Mouse (Mus musculus): ENCODE data around the gene Pard3. TPM values are rescaled to one million over a fixed set of nuclear protein-coding genes. Genes with fewer than 3 reads are reported as not detected.
A peak's percentile ranks its signal among the peaks of the same experiment; 100 is the strongest.

Gene Pard3
- polyA plus RNA-seq, 1 experiment from 2014 or later, result 22.7 TPM

GRCm38 (mm10) chr8:127511341-127511740 is 447.6 kb downstream of the Pard3 start:
- 79% methylated on average over 1 of the region's 1 CpGs for WGBS

GRCm38 (mm10) chr8:127512001-127512573 is 448.4 kb downstream of the Pard3 start:
- Histone ChIP-seq H3K4me2 (ENCODE audit: low read depth, low read length) (no peak overlapping the region), H3K27me3 (ENCODE audit: control insufficient read depth, insufficient read depth, low read length) (no peaks in the 10 kb centered on the region), H3K4me3 (ENCODE audit: low read depth, low read length) (no peak overlapping the region), H3K36me3 (ENCODE audit: control insufficient read depth, insufficient read depth, low read length) (no peaks in the 10 kb centered on the region), H3K9me3 (ENCODE audit: control insufficient read depth, low read length) (no peaks in the 10 kb centered on the region), H3K9ac (replicated peaks; ENCODE audit: low read depth, low read length) (no peak overlapping the region), H3K27ac (ENCODE audit: low read depth, low read length) (0 out of 2 replicates have a peak overlapping the region, but pooled peaks have one; percentile 24), H3K4me1 (ENCODE audit: control insufficient read depth, insufficient read depth, low read length) (peaks cover 4% of the 10 kb centered on the region; the same call in 1 of the 2 replicates)
- no peak for ATAC-seq (ENCODE audit: low read depth)
- WGBS, result 21% methylated on average over 1 of the region's 1 CpGs

More at GRCm38 (mm10) chr8:127511341-127511740, 447.6 kb downstream of the Pard3 start:
- H3K9ac ChIP-seq (replicated peaks; ENCODE audit: low read depth, low read length), result no peak overlapping the region
- no peaks in the 10 kb centered on the region for H3K36me3 ChIP-seq (ENCODE audit: control insufficient read depth, insufficient read depth, low read length)
- no peaks in the 10 kb centered on the region for H3K9me3 ChIP-seq (ENCODE audit: control insufficient read depth, low read length)
- no peak overlapping the region for H3K27ac ChIP-seq (ENCODE audit: low read depth, low read length)
- no peak overlapping the region for H3K4me3 ChIP-seq (ENCODE audit: low read depth, low read length)
- ATAC-seq (ENCODE audit: low read depth), result no peak
- peaks cover 4% of the 10 kb centered on the region; the same call in 1 of the 2 replicates for H3K4me1 ChIP-seq (ENCODE audit: control insufficient read depth, insufficient read depth, low read length)
- H3K27me3 ChIP-seq (ENCODE audit: control insufficient read depth, insufficient read depth, low read length), result no peaks in the 10 kb centered on the region
- no peak overlapping the region for H3K4me2 ChIP-seq (ENCODE audit: low read depth, low read length)

- 39% methylated on average over 4 of the region's 4 CpGs for WGBS
Measured at GRCm38 (mm10) chr8:127512580-127512979, 448.9 kb downstream of the Pard3 start.

GRCm38 (mm10) chr8:127514810-127515735 is 451.4 kb downstream of the Pard3 start:
- no peak overlapping the region for H3K27ac ChIP-seq (ENCODE audit: low read depth, low read length)
- peaks cover 4% of the 10 kb centered on the region; the same call in 1 of the 2 replicates for H3K4me1 ChIP-seq (ENCODE audit: control insufficient read depth, insufficient read depth, low read length)
- no peak for ATAC-seq (ENCODE audit: low read depth)
- no peaks in the 10 kb centered on the region for H3K9me3 ChIP-seq (ENCODE audit: control insufficient read depth, low read length)
- 84% methylated on average over 7 of the region's 7 CpGs for WGBS
- H3K9ac ChIP-seq (replicated peaks; ENCODE audit: low read depth, low read length), result no peak overlapping the region
- H3K36me3 ChIP-seq (ENCODE audit: control insufficient read depth, insufficient read depth, low read length), result no peaks in the 10 kb centered on the region
- H3K4me2 ChIP-seq (ENCODE audit: low read depth, low read length), result no peak overlapping the region
- no peaks in the 10 kb centered on the region for H3K27me3 ChIP-seq (ENCODE audit: control insufficient read depth, insufficient read depth, low read length)
- H3K4me3 ChIP-seq (ENCODE audit: low read depth, low read length), result no peak overlapping the region

More at GRCm38 (mm10) chr8:127512580-127512979, 448.9 kb downstream of the Pard3 start:
- H3K4me2 ChIP-seq (ENCODE audit: low read depth, low read length), result no peak overlapping the region
- H3K9me3 ChIP-seq (ENCODE audit: control insufficient read depth, low read length), result no peaks in the 10 kb centered on the region
- H3K4me1 ChIP-seq (ENCODE audit: control insufficient read depth, insufficient read depth, low read length), result peaks cover 4% of the 10 kb centered on the region; the same call in 1 of the 2 replicates
- H3K36me3 ChIP-seq (ENCODE audit: control insufficient read depth, insufficient read depth, low read length), result no peaks in the 10 kb centered on the region
- no peak overlapping the region for H3K9ac ChIP-seq (replicated peaks; ENCODE audit: low read depth, low read length)
- no peaks in the 10 kb centered on the region for H3K27me3 ChIP-seq (ENCODE audit: control insufficient read depth, insufficient read depth, low read length)
- no peak overlapping the region for H3K4me3 ChIP-seq (ENCODE audit: low read depth, low read length)
- 0 out of 2 replicates have a peak overlapping the region, but pooled peaks have one; percentile 24 for H3K27ac ChIP-seq (ENCODE audit: low read depth, low read length)
- no peak for ATAC-seq (ENCODE audit: low read depth)

GRCm38 (mm10) chr8:127516043-127516442 is 452.4 kb downstream of the Pard3 start:
- H3K27ac ChIP-seq (ENCODE audit: low read depth, low read length), result no peak overlapping the region
- no peak overlapping the region for H3K4me2 ChIP-seq (ENCODE audit: low read depth, low read length)
- ATAC-seq (ENCODE audit: low read depth), result no peak
- no peak overlapping the region for H3K9ac ChIP-seq (replicated peaks; ENCODE audit: low read depth, low read length)
- peaks cover 4% of the 10 kb centered on the region; the same call in 1 of the 2 replicates for H3K4me1 ChIP-seq (ENCODE audit: control insufficient read depth, insufficient read depth, low read length)
- H3K36me3 ChIP-seq (ENCODE audit: control insufficient read depth, insufficient read depth, low read length), result no peaks in the 10 kb centered on the region
- no peaks in the 10 kb centered on the region for H3K27me3 ChIP-seq (ENCODE audit: control insufficient read depth, insufficient read depth, low read length)
- no peaks in the 10 kb centered on the region for H3K9me3 ChIP-seq (ENCODE audit: control insufficient read depth, low read length)
- WGBS, result 79% methylated on average over 2 of the region's 2 CpGs
- H3K4me3 ChIP-seq (ENCODE audit: low read depth, low read length), result no peak overlapping the region

GRCm38 (mm10) chr8:127525673-127526072 is 462.0 kb downstream of the Pard3 start:
- H3K9me3 ChIP-seq (ENCODE audit: control insufficient read depth, low read length), result no peaks in the 10 kb centered on the region
- 92% methylated on average over 4 of the region's 4 CpGs for WGBS

GRCm38 (mm10) chr8:127528315-127528714 is 464.6 kb downstream of the Pard3 start:
- no peaks in the 10 kb centered on the region for H3K27me3 ChIP-seq (ENCODE audit: control insufficient read depth, insufficient read depth, low read length)
- no peak for ATAC-seq (ENCODE audit: low read depth)
- no peak overlapping the region for H3K27ac ChIP-seq (ENCODE audit: low read depth, low read length)
- no peak overlapping the region for H3K9ac ChIP-seq (replicated peaks; ENCODE audit: low read depth, low read length)
- no peak overlapping the region for H3K4me3 ChIP-seq (ENCODE audit: low read depth, low read length)
- H3K4me1 ChIP-seq (ENCODE audit: control insufficient read depth, insufficient read depth, low read length), result no peaks in the 10 kb centered on the region
- no peaks in the 10 kb centered on the region for H3K36me3 ChIP-seq (ENCODE audit: control insufficient read depth, insufficient read depth, low read length)
- 89% methylated on average over 2 of the region's 2 CpGs for WGBS
- no peak overlapping the region for H3K4me2 ChIP-seq (ENCODE audit: low read depth, low read length)
- H3K9me3 ChIP-seq (ENCODE audit: control insufficient read depth, low read length), result no peaks in the 10 kb centered on the region

More at GRCm38 (mm10) chr8:127525673-127526072, 462.0 kb downstream of the Pard3 start:
- Histone ChIP-seq H3K9ac (replicated peaks; ENCODE audit: low read depth, low read length) (no peak overlapping the region), H3K4me1 (ENCODE audit: control insufficient read depth, insufficient read depth, low read length) (no peaks in the 10 kb centered on the region), H3K4me2 (ENCODE audit: low read depth, low read length) (no peak overlapping the region), H3K36me3 (ENCODE audit: control insufficient read depth, insufficient read depth, low read length) (no peaks in the 10 kb centered on the region), H3K4me3 (ENCODE audit: low read depth, low read length) (no peak overlapping the region), H3K27ac (ENCODE audit: low read depth, low read length) (no peak overlapping the region), H3K27me3 (ENCODE audit: control insufficient read depth, insufficient read depth, low read length) (no peaks in the 10 kb centered on the region)
- ATAC-seq (ENCODE audit: low read depth), result no peak

- ATAC-seq (ENCODE audit: low read depth), result no peak
- H3K27me3 ChIP-seq (ENCODE audit: control insufficient read depth, insufficient read depth, low read length), result no peaks in the 10 kb centered on the region
Measured at GRCm38 (mm10) chr8:127529746-127530145, 466.1 kb downstream of the Pard3 start.

GRCm38 (mm10) chr8:127531866-127532265 is 468.2 kb downstream of the Pard3 start:
- Histone ChIP-seq H3K4me3 (ENCODE audit: low read depth, low read length) (no peak overlapping the region), H3K4me1 (ENCODE audit: control insufficient read depth, insufficient read depth, low read length) (peaks cover 9% of the 10 kb centered on the region; the same call in 1 of the 2 replicates), H3K27me3 (ENCODE audit: control insufficient read depth, insufficient read depth, low read length) (no peaks in the 10 kb centered on the region), H3K36me3 (ENCODE audit: control insufficient read depth, insufficient read depth, low read length) (no peaks in the 10 kb centered on the region), H3K4me2 (ENCODE audit: low read depth, low read length) (no peak overlapping the region), H3K27ac (ENCODE audit: low read depth, low read length) (no peak overlapping the region), H3K9ac (replicated peaks; ENCODE audit: low read depth, low read length) (no peak overlapping the region), H3K9me3 (ENCODE audit: control insufficient read depth, low read length) (no peaks in the 10 kb centered on the region)
- 91% methylated on average over 3 of the region's 3 CpGs for WGBS
- ATAC-seq (ENCODE audit: low read depth), result no peak

More at GRCm38 (mm10) chr8:127529746-127530145, 466.1 kb downstream of the Pard3 start:
- no peak overlapping the region for H3K4me2 ChIP-seq (ENCODE audit: low read depth, low read length)
- WGBS, result 87% methylated on average over 2 of the region's 2 CpGs
- no peak overlapping the region for H3K27ac ChIP-seq (ENCODE audit: low read depth, low read length)
- no peak overlapping the region for H3K4me3 ChIP-seq (ENCODE audit: low read depth, low read length)
- H3K36me3 ChIP-seq (ENCODE audit: control insufficient read depth, insufficient read depth, low read length), result no peaks in the 10 kb centered on the region
- no peaks in the 10 kb centered on the region for H3K9me3 ChIP-seq (ENCODE audit: control insufficient read depth, low read length)
- no peak overlapping the region for H3K9ac ChIP-seq (replicated peaks; ENCODE audit: low read depth, low read length)
- peaks cover 2% of the 10 kb centered on the region; the same call in 1 of the 2 replicates for H3K4me1 ChIP-seq (ENCODE audit: control insufficient read depth, insufficient read depth, low read length)
